Mouse (Mus musculus) stomach, embryonic 14.5 days (tissue): ENCODE data around the gene Klhl25. TPM values are rescaled to one million over a fixed set of nuclear protein-coding genes. Genes with fewer than 3 reads are reported as not detected.
"Not testable (repeated sequence)": the region's sequence is repeated elsewhere in the genome, so short reads cannot be mapped to it uniquely, and the experiment has no call there.

Source experiments
- ATAC-seq: fragments of 200-750 bp; cut with Nextera tagmentation; 2 replicates; pipeline ENCODE4 v1.8.0; 2017; ENCODE audit warnings: low read depth, moderate TSS enrichment; ENCODE audit not compliant: insufficient number of reproducible peaks, insufficient read depth, low FRiP score
- H3K27ac ChIP-seq: fragments of 300-500 bp; sonication (generic); 2 replicates; pipeline ENCODE4 v1.5.1; 2014; ENCODE audit warnings: mild to moderate bottlenecking, low read length, moderate library complexity, mixed read lengths
- H3K27me3 ChIP-seq: fragments of 300-500 bp; sonication (generic); 2 replicates; pipeline ENCODE4 v1.6.1; 2014; ENCODE audit warnings: low read length, control low read depth, mixed read lengths; ENCODE audit not compliant: control insufficient read depth, insufficient read depth
- H3K36me3 ChIP-seq: fragments of 300-500 bp; sonication (generic); 2 replicates; pipeline ENCODE4 v1.6.1; 2014; ENCODE audit warnings: mild to moderate bottlenecking, control low read depth, low read length, moderate library complexity, mixed read lengths; ENCODE audit not compliant: control insufficient read depth, insufficient read depth
- H3K4me1 ChIP-seq: fragments of 300-500 bp; sonication (generic); 2 replicates; pipeline ENCODE4 v1.6.1; 2014; ENCODE audit warnings: low read length, control low read depth, mixed read lengths; ENCODE audit not compliant: control insufficient read depth, insufficient read depth
- H3K4me2 ChIP-seq: fragments of 300-500 bp; sonication (generic); replicated peaks from 2 replicates; pipeline ENCODE4 v1.6.1; 2014; ENCODE audit warnings: low read depth, low read length, control low read depth
- H3K4me3 ChIP-seq: fragments of 300-500 bp; sonication (generic); 2 replicates; pipeline ENCODE4 v1.5.1; 2014; ENCODE audit warnings: low read depth, low read length, control low read depth
- H3K9ac ChIP-seq: fragments of 300-500 bp; sonication (generic); replicated peaks from 2 replicates; pipeline ENCODE4 v1.6.1; 2014; ENCODE audit warnings: low read depth, mild to moderate bottlenecking, control low read depth, low read length, moderate library complexity, mixed read lengths
- H3K9me3 ChIP-seq: fragments of 300-500 bp; sonication (generic); 2 replicates; pipeline ENCODE4 v1.6.1; 2016; ENCODE audit warnings: low read depth, low read length, control low read depth; ENCODE audit not compliant: control insufficient read depth
- WGBS: fragments of 180-500 bp; shearing (Covaris S2); extraction: QIAGEN DNeasy Blood & Tissue Kit; methylation state at CpG from one replicate; pipeline ENCODE4 v1.1.7; 2014; 5-methylcytosine and 5-hydroxymethylcytosine counted together
- polyA plus RNA-seq: library from polyadenylated mRNA; unstranded; fragments of >200 nt; fragmentation: Nextera tagmentation; extraction: Ambion mirVana; gene quantifications from 2 replicates; pipeline ENCODE4 v1.2.1, GENCODE M21; 2014

Klhl25 gene
- polyA plus RNA-seq, 1 experiment from 2014 or later: 12.0 TPM

DNA sequence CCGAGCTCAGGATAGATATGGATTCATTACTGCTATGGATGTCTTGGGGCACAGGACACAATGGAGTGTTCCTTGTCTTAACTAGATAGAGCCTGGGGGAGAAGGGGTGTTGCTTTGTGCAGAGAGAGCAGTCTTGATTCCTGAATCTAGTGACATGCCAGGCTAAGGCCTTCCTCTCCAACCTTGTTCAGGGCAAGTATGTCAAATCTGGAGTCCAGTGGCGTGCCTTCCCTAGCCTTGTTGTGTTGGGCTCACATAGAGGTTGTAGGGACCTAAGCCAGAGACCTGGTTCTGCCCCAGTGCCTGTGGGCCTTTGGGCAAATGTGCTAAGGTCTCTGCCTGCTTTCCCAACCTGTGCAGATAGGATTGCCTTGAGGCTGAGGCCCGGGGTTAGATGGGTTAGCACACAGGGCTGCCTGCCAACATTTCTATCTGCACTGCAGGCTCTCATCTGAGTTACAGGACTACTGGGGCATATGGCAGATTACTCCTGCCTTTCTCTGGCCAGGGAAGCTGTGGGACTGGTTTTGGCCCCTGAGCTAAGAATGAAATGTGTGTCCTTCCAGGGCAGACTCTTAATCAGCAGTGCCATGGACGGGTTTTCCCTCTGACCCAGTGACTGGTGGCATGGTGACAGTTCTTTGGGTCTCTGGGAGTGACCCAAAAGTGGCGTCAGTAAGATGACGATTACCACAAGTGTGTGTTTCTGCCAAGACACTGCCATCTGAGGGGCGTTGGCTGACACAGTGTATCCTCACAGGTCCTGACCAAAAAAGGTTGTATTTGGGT, 13.7 kb downstream of the Klhl25 start:
- peaks cover 16% of the 10 kb centered on the region for H3K36me3 ChIP-seq
- H3K27ac ChIP-seq, H3K9me3 ChIP-seq, H3K9ac ChIP-seq, H3K27me3 ChIP-seq, H3K4me1 ChIP-seq, H3K4me3 ChIP-seq, H3K4me2 ChIP-seq, ATAC-seq: not testable (repeated sequence)
- 87% methylated on average over 6 of the region's 7 CpGs for WGBS

DNA sequence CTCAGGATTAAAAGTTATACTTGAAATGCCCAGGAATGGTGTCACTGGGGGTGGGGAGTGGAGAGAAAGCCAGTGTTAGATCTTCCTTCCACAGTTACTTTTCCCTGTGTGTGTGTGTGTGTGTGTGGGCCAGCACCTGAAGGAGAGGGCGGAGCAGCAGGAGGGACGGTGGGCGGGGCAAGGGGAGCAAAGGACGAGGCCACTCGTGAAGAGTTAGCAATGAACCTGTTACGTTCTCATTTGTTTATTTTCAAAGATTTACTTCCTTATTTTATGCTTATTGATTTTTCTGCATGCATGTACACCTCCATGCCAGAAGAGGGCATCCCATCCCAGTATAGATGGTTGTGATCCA, 14.3 kb downstream of the Klhl25 start:
- not testable (repeated sequence) for H3K27ac ChIP-seq, H3K4me3 ChIP-seq, H3K4me2 ChIP-seq, H3K9ac ChIP-seq, H3K27me3 ChIP-seq, H3K4me1 ChIP-seq, H3K9me3 ChIP-seq, ATAC-seq
- H3K36me3 ChIP-seq: peaks cover 20% of the 10 kb centered on the region
- WGBS: 86% methylated on average over 6 of the region's 6 CpGs

DNA sequence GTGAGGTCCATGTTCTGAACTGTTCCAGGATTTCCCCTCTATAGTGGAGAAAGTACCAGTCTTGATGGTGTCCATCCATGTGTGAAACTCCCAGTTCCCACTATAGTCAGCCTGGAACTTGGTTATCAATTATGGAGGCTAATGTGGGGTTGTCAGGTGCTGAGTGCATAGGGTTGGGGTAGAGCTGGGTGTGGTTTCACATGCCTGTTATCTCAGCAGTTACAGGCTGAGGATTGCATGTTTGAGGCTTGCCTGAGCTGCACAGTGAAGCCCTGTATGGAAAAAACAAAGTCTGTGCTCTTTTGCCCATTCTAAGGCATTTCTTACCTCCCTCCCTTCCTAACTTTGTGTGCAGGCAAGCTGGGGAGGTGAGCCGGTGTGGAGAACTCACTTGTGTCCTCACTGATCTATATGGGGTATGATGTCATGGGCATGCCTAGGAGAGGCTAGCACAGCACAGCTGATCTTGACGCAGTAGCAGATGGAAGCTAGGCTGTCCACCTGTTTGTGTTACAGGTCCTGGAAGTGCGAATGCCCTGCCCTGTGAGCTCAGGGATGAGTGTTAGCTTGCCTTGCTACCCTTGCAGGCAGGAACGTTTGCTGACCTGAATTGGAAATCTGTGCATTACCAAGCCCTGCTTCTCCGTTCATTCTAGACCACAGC, 15.3 kb downstream of the Klhl25 start:
- H3K4me2 ChIP-seq, H3K27me3 ChIP-seq, H3K27ac ChIP-seq, H3K9me3 ChIP-seq, H3K9ac ChIP-seq, H3K4me1 ChIP-seq, H3K4me3 ChIP-seq: not testable (repeated sequence)
- 85% methylated on average over 5 of the region's 5 CpGs for WGBS
- H3K36me3 ChIP-seq: peaks cover 22% of the 10 kb centered on the region
- ATAC-seq: peak; percentile 71; the same call in 1 of the 2 replicates

DNA sequence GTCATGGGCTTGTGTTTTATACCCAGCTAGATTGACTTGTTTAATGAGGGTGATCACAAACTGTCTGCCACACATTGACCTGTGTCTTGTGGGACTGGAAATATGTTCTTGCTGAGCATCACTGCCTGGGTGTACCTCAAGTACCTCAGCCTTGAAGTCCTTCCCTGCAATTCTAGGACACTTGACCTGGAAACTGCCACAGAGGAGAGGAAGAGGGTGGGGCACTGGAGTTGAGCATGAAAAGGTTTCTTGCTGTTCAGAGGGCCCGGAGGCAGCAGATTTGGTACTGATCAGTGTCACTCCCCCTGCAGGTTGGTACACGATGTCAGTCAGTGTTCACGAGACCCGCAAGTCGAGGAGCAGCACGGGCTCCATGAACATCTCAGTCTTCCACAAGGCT, 16.9 kb downstream of the Klhl25 start:
- Histone ChIP-seq H3K4me2 (no peak overlapping the region), H3K36me3 (peaks cover 22% of the 10 kb centered on the region), H3K27me3 (no peaks in the 10 kb centered on the region), H3K4me1 (no peaks in the 10 kb centered on the region), H3K27ac (no peak overlapping the region), H3K9me3 (no peaks in the 10 kb centered on the region), H3K9ac (no peak overlapping the region), H3K4me3 (no peak overlapping the region)
- no peak for ATAC-seq
- 95% methylated on average over 6 of the region's 6 CpGs for WGBS

DNA sequence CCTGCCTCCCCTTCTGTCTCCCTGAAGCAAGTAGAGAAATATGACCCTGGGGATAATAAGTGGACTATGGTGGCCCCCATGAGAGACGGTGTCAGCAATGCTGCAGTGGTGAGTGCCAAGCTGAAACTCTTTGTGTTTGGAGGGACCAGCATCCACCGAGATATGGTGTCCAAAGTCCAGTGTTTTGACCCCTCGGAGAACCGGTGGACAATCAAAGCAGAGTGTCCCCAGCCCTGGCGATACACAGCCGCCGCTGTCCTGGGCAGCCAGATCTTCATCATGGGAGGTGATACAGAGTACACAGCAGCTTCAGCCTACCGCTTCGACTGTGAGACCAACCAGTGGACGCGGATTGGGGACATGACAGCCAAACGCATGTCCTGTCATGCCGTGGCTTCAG, 18.4 kb downstream of the Klhl25 start:
- Histone ChIP-seq H3K4me1 (no peaks in the 10 kb centered on the region), H3K27ac (no peak overlapping the region), H3K4me2 (no peak overlapping the region), H3K4me3 (no peak overlapping the region), H3K36me3 (peaks cover 25% of the 10 kb centered on the region), H3K9ac (no peak overlapping the region), H3K27me3 (no peaks in the 10 kb centered on the region), H3K9me3 (no peaks in the 10 kb centered on the region)
- 91% methylated on average over 13 of the region's 13 CpGs for WGBS
- ATAC-seq: no peak

DNA sequence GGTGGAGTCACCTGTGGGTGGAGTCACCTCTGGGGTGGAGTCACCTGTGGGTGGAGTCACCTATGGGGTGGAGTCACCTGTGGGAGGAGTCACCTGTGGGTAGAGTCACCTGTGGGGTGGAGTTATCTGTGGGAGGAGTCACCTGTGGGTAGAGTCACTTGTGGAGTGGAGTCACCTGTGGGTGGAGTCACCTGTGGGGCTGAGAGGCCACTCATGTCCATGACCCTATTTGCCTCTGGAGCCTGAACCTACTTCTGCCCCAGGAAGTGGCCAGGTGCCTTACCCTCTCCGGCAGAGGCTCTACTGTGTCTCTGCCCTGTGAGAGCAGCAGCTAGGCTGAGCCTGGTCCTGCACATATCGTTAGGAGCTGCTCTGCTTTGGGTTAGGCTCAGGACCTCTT, 20.6 kb downstream of the Klhl25 start:
- H3K27ac ChIP-seq: no peak overlapping the region

DNA sequence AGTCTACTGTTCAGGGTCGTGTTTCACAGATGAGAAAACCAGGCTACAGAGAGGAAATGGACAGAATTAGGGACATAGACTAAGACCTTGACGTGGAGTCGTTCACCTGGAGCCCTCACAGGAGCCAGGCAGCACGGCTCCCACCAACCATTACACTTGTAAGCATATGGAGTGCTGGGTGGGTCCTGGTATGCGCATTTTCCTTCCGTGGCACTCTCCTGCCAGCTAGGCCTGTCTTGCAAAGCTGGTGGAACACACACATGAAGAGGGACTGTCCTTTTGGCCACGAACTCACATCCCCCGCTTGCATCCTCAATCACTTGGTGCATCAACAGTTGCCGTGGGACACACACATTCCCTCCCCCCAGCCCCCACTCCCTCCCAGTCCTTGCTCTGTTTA, 22.4 kb downstream of the Klhl25 start:
- Histone ChIP-seq H3K27me3 (no peaks in the 10 kb centered on the region), H3K4me2 (no peak overlapping the region), H3K27ac (no peak overlapping the region), H3K9me3 (no peaks in the 10 kb centered on the region), H3K4me1 (no peaks in the 10 kb centered on the region), H3K36me3 (peaks cover 38% of the 10 kb centered on the region), H3K9ac (no peak overlapping the region), H3K4me3 (no peak overlapping the region)
- WGBS: 73% methylated on average over 9 of the region's 9 CpGs
- no peak for ATAC-seq

More for the DNA sequence above, 20.6 kb downstream of the Klhl25 start:
- no peak for ATAC-seq
- Histone ChIP-seq H3K36me3 (peaks cover 34% of the 10 kb centered on the region), H3K4me2 (no peak overlapping the region), H3K4me1 (no peaks in the 10 kb centered on the region), H3K9me3 (no peaks in the 10 kb centered on the region), H3K27me3 (no peaks in the 10 kb centered on the region), H3K9ac (no peak overlapping the region), H3K4me3 (no peak overlapping the region)
- 76% methylated on average over 2 of the region's 2 CpGs for WGBS

DNA sequence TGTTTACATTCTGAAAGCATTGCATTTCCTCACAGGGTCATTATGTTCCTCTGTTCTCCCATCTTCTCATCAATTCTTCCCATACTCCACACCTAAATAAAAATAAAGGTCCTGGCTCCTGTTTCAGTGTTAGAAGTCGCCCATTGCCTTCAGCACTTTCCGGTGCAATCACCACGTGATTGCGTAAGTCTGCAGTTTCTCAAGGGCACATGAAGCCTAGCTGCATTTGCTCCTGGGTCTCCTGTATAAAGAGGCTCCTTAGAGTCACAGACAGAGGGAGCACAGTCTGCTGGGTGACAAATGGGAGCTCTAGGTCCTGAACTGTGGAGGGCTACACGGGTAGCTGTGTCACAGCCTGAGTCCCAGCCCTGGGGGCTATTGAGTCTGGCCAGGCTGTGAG, 24.1 kb downstream of the Klhl25 start:
- no peak for ATAC-seq
- H3K9ac ChIP-seq: no peak overlapping the region
- no peaks in the 10 kb centered on the region for H3K9me3 ChIP-seq
- H3K27me3 ChIP-seq: no peaks in the 10 kb centered on the region
- WGBS: 65% methylated on average over 5 of the region's 5 CpGs
- no peaks in the 10 kb centered on the region for H3K4me1 ChIP-seq
- H3K27ac ChIP-seq: no peak overlapping the region
- peaks cover 22% of the 10 kb centered on the region; the same call in 1 of the 2 replicates for H3K36me3 ChIP-seq
- no peak overlapping the region for H3K4me3 ChIP-seq
- no peak overlapping the region for H3K4me2 ChIP-seq
